9 mouse cellular contexts compared by ENCODE assay signal in the genomic region with DNA sequence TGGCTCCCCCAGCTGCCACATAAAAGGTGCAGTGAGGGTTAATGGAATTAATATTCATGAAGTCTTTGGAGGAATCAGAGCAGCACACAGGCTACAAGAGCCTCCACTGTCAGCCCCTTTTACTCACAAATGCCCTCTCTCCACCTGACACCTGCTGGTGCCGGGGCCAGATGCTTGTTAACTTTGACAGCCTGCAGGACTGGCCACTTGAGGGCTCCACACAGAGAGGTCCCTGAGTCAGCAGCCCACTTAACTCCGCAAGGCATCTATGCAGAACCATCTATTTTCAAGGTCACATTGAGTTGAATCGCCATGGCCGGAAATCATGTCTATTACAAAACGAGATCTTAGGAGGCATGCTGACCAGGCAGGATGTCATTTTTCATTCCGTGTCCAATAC. TPM values are rescaled to one million over a fixed set of nuclear protein-coding genes. Genes with fewer than 3 reads are reported as not detected.
DNase-seq lines count a peak whose midpoint lies in the region; ATAC-seq and TF ChIP-seq lines count a peak whose summit lies in the region.
"Had no signal": no experiment of that assay in that cellular context is flagged by ENCODE, and none has a peak within 500 bp of the region (broad histone marks: within the 10 kb centered on the region; RNA-seq: fewer than 3 reads in every experiment).

No protein-coding gene starts in this region.

- no peak overlapping the region for H3K4me2 ChIP-seq in intestine, postnatal 0 days (replicated peaks; ENCODE audit: low read depth)
- no peak overlapping the region for H3K4me2 ChIP-seq in intestine, embryonic 15.5 days (replicated peaks)
- no peak overlapping the region for H3K4me2 ChIP-seq in forebrain, embryonic 15.5 days (replicated peaks)
- H3K4me2 ChIP-seq in midbrain, embryonic 15.5 days, result no peak overlapping the region
- no peak overlapping the region for H3K4me2 ChIP-seq in liver, embryonic 11.5 days

- no peaks in the 10 kb centered on the region for H3K9me3 ChIP-seq in intestine, postnatal 0 days (ENCODE audit: control insufficient read depth)
- H3K9me3 ChIP-seq in intestine, embryonic 15.5 days, result no peaks in the 10 kb centered on the region
- no peaks in the 10 kb centered on the region for H3K9me3 ChIP-seq in forebrain, embryonic 15.5 days
- H3K9me3 ChIP-seq in midbrain, embryonic 15.5 days, result no peaks in the 10 kb centered on the region
- H3K9me3 ChIP-seq in liver, embryonic 11.5 days (ENCODE audit: control insufficient read depth, low read length), result no peaks in the 10 kb centered on the region

- WGBS in intestine, postnatal 0 days, result 61% methylated on average over 6 of the region's 6 CpGs
- WGBS in intestine, embryonic 15.5 days, result 41% methylated on average over 6 of the region's 6 CpGs
- WGBS in forebrain, embryonic 15.5 days, result 53% methylated on average over 6 of the region's 6 CpGs
- WGBS in kidney, adult 2 months, result 35% methylated on average over 6 of the region's 6 CpGs
- 40% methylated on average over 6 of the region's 6 CpGs for WGBS in midbrain, embryonic 15.5 days
- 65% methylated on average over 6 of the region's 6 CpGs for WGBS in liver, embryonic 11.5 days

- TF ChIP-seq CTCF in intestine, postnatal 0 days (IDR thresholded peaks at IDR 0.05; ENCODE audit: low read depth), result peak; percentile 50
- no peak for TF ChIP-seq CTCF in kidney, adult 2 months (conservative IDR thresholded peaks at IDR 0.05; ENCODE audit: insufficient read depth, insufficient read length, low read depth, low read length)

- peak; percentile 59 for DNase-seq in kidney, adult 2 months
- DNase-seq in liver, embryonic 11.5 days (ENCODE audit: low spot score), result no peak
- no peak for DNase-seq in gastrocnemius, adult 18-20 months (ENCODE audit: low spot score)
- no peak for DNase-seq in Muller cell, postnatal 12 days (ENCODE audit: inconsistent ontology term)

- no peaks in the 10 kb centered on the region for H3K36me3 ChIP-seq in intestine, postnatal 0 days (ENCODE audit: control insufficient read depth, insufficient read depth)
- H3K36me3 ChIP-seq in intestine, embryonic 15.5 days, result no peaks in the 10 kb centered on the region
- no peaks in the 10 kb centered on the region for H3K36me3 ChIP-seq in forebrain, embryonic 15.5 days
- H3K36me3 ChIP-seq in kidney, adult 2 months (ENCODE audit: control insufficient read depth, insufficient read depth, low read length), result no peaks in the 10 kb centered on the region
- no peaks in the 10 kb centered on the region for H3K36me3 ChIP-seq in midbrain, embryonic 15.5 days (replicated peaks)
- no peaks in the 10 kb centered on the region for H3K36me3 ChIP-seq in liver, embryonic 11.5 days (ENCODE audit: control insufficient read depth, insufficient read depth, low read length)

- no peak overlapping the region for H3K27ac ChIP-seq in intestine, postnatal 0 days (ENCODE audit: low read depth, low read length)
- H3K27ac ChIP-seq in intestine, embryonic 15.5 days, result no peak overlapping the region
- H3K27ac ChIP-seq in forebrain, embryonic 15.5 days (replicated peaks), result no peak overlapping the region; the same call in 1 of the 2 replicates
- H3K27ac ChIP-seq in kidney, adult 2 months (ENCODE audit: insufficient read depth, low read depth, low read length), result no peak overlapping the region
- no peak overlapping the region for H3K27ac ChIP-seq in midbrain, embryonic 15.5 days
- H3K27ac ChIP-seq in liver, embryonic 11.5 days (ENCODE audit: low read depth, low read length), result no peak overlapping the region

- no peak for ATAC-seq in intestine, postnatal 0 days
- no peak for ATAC-seq in intestine, embryonic 15.5 days
- ATAC-seq in forebrain, embryonic 15.5 days (replicated peaks), result peak; percentile 41; the same call in 1 of the 2 replicates
- ATAC-seq in midbrain, embryonic 15.5 days (replicated peaks), result peak; percentile 48; the same call in 1 of the 2 replicates
- ATAC-seq in liver, embryonic 11.5 days (replicated peaks; ENCODE audit: low FRiP score), result no peak
- ATAC-seq: Patski had no signal

- TF ChIP-seq POLR2A in kidney, adult 2 months (IDR thresholded peaks at IDR 0.05; ENCODE audit: low read depth, low read length), result no peak

- no peaks in the 10 kb centered on the region for H3K27me3 ChIP-seq in intestine, postnatal 0 days (replicated peaks; ENCODE audit: control insufficient read depth, insufficient read depth, low read length)
- no peaks in the 10 kb centered on the region for H3K27me3 ChIP-seq in intestine, embryonic 15.5 days (replicated peaks)
- H3K27me3 ChIP-seq in forebrain, embryonic 15.5 days, result no peaks in the 10 kb centered on the region
- no peaks in the 10 kb centered on the region for H3K27me3 ChIP-seq in kidney, adult 2 months (replicated peaks; ENCODE audit: control insufficient read depth, insufficient read depth, low read length)
- no peaks in the 10 kb centered on the region for H3K27me3 ChIP-seq in midbrain, embryonic 15.5 days (replicated peaks)
- no peaks in the 10 kb centered on the region for H3K27me3 ChIP-seq in liver, embryonic 11.5 days (replicated peaks; ENCODE audit: control insufficient read depth, insufficient read depth, low read length)
- H3K27me3 ChIP-seq: Patski had no signal

- H3K9ac ChIP-seq in intestine, postnatal 0 days (ENCODE audit: low read depth, low read length), result no peak overlapping the region
- no peak overlapping the region for H3K9ac ChIP-seq in intestine, embryonic 15.5 days
- no peak overlapping the region for H3K9ac ChIP-seq in forebrain, embryonic 15.5 days (replicated peaks)
- no peak overlapping the region for H3K9ac ChIP-seq in midbrain, embryonic 15.5 days
- H3K9ac ChIP-seq in liver, embryonic 11.5 days (ENCODE audit: low read depth, low read length), result no peak overlapping the region

- H3K4me1 ChIP-seq in intestine, postnatal 0 days (replicated peaks; ENCODE audit: control insufficient read depth, insufficient read depth, low read length), result peaks cover 3% of the 10 kb centered on the region; the same call in 1 of the 2 replicates
- H3K4me1 ChIP-seq in intestine, embryonic 15.5 days (replicated peaks), result peaks cover 16% of the 10 kb centered on the region
- peaks cover 12% of the 10 kb centered on the region for H3K4me1 ChIP-seq in forebrain, embryonic 15.5 days
- H3K4me1 ChIP-seq in kidney, adult 2 months (ENCODE audit: control insufficient read depth, insufficient read depth, low read length), result 0 out of 2 replicates have a peak, but pooled peaks cover 3% of the 10 kb centered on the region
- peaks cover 13% of the 10 kb centered on the region for H3K4me1 ChIP-seq in midbrain, embryonic 15.5 days
- H3K4me1 ChIP-seq in liver, embryonic 11.5 days (replicated peaks; ENCODE audit: control insufficient read depth, insufficient read depth, low read length), result peaks cover 8% of the 10 kb centered on the region

- H3K4me3 ChIP-seq in intestine, postnatal 0 days (ENCODE audit: low read depth, low read length), result no peak overlapping the region
- no peak overlapping the region for H3K4me3 ChIP-seq in intestine, embryonic 15.5 days (replicated peaks)
- H3K4me3 ChIP-seq in forebrain, embryonic 15.5 days, result no peak overlapping the region
- no peak overlapping the region for H3K4me3 ChIP-seq in kidney, adult 2 months (ENCODE audit: insufficient read depth, low read depth, low read length)
- H3K4me3 ChIP-seq in midbrain, embryonic 15.5 days, result no peak overlapping the region
- no peak overlapping the region for H3K4me3 ChIP-seq in liver, embryonic 11.5 days (ENCODE audit: low read depth, low read length)

RNA-seq across cellular contexts. Expression of gene Kif13a, which starts 57.5 kb away (rescaled TPM):
- 11.3 and 12.3 TPM in 2 replicates for polyA plus RNA-seq in intestine, postnatal 0 days (2015; fragmentation: Nextera tagmentation; extraction: Ambion mirVana)
- polyA plus RNA-seq in intestine, embryonic 15.5 days (2015; fragmentation: Nextera tagmentation; extraction: Ambion mirVana), result 17.0 and 17.6 TPM in 2 replicates
- polyA plus RNA-seq in forebrain, embryonic 15.5 days (2015; fragmentation: Nextera tagmentation; extraction: Ambion mirVana), result 7.5 and 11.4 TPM in 2 replicates
- polyA plus RNA-seq in kidney, adult 2 months (2012; rRNA removed), result 16.4 and 17.4 TPM in 2 replicates
- 11.9 and 14.1 TPM in 2 replicates for polyA plus RNA-seq in midbrain, embryonic 15.5 days (2015; fragmentation: Nextera tagmentation; extraction: Ambion mirVana)
- 9.3 and 13.8 TPM in 2 replicates for polyA plus RNA-seq in liver, embryonic 11.5 days (2014; fragmentation: Nextera tagmentation; extraction: Ambion mirVana)
- 10 to 100 TPM; 82.9 to 87.5 TPM for total RNA-seq in gastrocnemius, adult 18-20 months (2021)

Comparison
In these comparisons a context has a peak if more than half of its experiments do, and no peak if none do; other contexts are left out.
1. ATAC-seq: peak in forebrain, embryonic 15.5 days (single experiment) and midbrain, embryonic 15.5 days (single experiment); none in intestine, postnatal 0 days (single experiment), intestine, embryonic 15.5 days (single experiment) and liver, embryonic 11.5 days (single experiment).